Mouse (Mus musculus) heart, postnatal 25 days (tissue): ENCODE measurements at regions not wholly inside any gene's neighbourhood (a gene's known extent, or its start where the extent isn't known, plus 50 kb on each side); places are given as distances from the start of the nearest gene placed in this dataset.

ENCODE experiments used
- DNase-seq: peaks from one replicate; pipeline ENCODE4 v3.0.0; 2022; ENCODE audit warnings: low spot score
- intact Hi-C: fragments of 180-260 bp; cut with DNase I; formaldehyde crosslinking; loops from one replicate; pipeline ENCODE4 v1.15.1; 2025

- DNase-seq: no peak
- intact Hi-C loops: no loop called here
Measured at GRCm38 (mm10) chr5:43045860-43046259, 187.1 kb upstream of the Cpeb2 start.

- intact Hi-C loops: no loop called here
- no peak for DNase-seq
Measured at GRCm38 (mm10) chr5:43047316-43047715, 185.7 kb upstream of the Cpeb2 start.

DNA sequence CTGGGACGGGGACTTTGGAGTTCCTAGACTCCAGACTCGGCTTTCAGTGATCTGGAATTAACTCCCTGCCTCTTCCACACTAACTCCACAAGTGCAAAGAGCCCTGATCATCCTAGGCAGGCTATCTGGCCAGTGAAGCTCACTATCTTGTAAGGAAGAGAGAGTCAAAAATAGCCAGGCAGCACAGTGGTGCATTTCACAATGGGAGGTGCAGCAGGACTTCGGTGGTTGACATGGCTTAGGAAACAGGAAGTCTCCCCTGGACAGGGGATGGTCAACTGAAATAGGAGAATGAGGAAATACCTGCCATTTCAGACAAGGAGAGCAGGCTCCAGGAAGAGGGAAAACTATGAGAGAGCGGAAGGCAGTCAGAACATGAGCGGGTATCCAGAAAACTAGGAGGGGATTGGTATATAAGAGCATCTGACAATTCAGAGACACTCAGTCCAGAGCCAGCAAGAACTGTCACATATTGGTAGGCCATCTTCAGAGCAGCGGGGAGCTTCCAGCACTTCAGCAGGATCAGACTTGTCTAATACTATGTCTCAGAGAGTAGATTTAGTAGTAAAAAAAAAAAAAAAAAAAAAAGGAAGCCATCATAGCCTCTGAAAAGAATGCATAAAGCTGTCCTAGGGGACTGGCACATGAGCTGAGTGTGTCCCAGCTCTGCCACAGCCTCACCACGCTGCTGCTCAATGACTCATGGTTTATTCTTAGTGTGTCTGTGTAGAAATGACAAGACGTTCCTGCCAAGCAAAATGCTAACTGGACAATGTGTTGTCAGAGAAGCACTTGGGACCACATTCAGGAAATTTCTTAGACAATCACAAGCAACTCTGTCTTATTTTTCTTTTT lies 184.5 kb upstream of the Cpeb2 start:
- intact Hi-C loops: no loop called here
- DNase-seq: peak; percentile 6

DNA sequence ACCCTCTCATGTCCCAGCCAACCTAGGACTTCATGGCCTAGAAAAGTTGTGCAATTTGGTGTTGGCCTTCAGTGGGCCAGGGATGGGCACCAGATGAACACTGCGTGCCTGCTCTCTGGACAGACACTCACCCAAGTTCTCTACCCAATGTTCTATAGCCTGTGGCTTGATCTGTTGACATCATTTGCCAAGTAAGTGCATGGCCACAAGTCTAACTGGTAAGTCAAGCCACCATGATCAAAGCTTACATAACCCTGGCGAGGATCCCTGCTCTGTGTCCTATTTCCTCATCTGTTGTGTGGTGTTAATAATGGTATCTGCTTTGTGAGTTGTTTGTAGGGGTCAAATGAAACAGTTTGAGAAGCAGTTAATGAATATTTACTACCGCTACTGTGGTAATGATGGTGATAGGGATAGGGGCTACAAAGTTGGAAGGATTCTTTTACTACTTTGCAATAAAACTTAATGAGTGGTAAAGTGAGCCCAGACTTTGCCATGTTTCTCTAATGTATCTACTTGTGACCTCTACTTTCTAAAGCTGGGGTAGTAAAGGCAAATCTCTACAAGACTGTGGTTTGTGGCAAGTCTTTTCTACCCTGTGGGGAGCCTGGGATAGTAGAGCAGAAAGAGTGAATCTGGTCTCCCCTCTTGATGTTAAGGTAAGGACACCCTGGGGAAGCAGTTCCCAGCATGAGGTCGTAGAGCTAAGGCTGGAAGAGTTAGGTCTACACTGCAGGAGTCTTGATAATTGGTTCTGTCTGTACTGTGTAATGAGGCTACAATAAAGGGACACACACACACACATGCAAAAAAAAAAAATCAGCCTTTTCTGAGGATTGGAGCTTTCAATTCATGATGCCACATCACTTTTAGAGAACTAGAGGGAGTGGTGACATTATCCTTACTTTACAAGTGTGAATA lies 183.3 kb upstream of the Cpeb2 start:
- intact Hi-C loops: loop anchor here (5.0 kb wide), 1 partner anchor 43 kb away; no protein-coding TSS in a partner anchor
- DNase-seq: no peak

- DNase-seq: no peak
Measured at GRCm38 (mm10) chr5:43050961-43051517, 181.9 kb upstream of the Cpeb2 start.

GRCm38 (mm10) chr5:43052668-43053067 lies 180.3 kb upstream of the Cpeb2 start:
- DNase-seq: no peak
- intact Hi-C loops: loop anchor here (5.0 kb wide), 1 partner anchor 40 kb away; no protein-coding TSS in a partner anchor

More at GRCm38 (mm10) chr5:43050961-43051517, 181.9 kb upstream of the Cpeb2 start:
- intact Hi-C loops: loop anchor here (5.0 kb wide), 1 partner anchor 41 kb away; no protein-coding TSS in a partner anchor

DNA sequence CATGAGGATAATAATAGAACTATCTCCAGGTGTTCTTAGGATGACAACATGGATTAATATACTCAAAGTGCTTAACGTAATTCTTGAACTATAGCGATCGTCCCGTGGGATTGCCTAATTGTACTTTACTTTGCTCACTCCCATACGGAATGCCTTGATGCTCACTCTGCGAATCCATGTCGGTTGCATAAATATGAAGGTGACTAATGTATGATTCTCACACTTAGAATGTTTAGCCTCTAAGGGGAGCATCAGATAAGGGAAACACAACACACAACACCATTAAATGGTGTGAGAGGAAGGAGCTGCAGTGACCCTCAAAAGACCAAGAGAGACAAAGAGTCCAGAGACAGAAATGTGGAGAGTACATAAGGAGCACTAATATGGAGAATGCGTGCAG lies 178.4 kb upstream of the Cpeb2 start:
- no peak for DNase-seq
- intact Hi-C loops: loop anchor here (5.0 kb wide), 1 partner anchor 38 kb away; no protein-coding TSS in a partner anchor

DNA sequence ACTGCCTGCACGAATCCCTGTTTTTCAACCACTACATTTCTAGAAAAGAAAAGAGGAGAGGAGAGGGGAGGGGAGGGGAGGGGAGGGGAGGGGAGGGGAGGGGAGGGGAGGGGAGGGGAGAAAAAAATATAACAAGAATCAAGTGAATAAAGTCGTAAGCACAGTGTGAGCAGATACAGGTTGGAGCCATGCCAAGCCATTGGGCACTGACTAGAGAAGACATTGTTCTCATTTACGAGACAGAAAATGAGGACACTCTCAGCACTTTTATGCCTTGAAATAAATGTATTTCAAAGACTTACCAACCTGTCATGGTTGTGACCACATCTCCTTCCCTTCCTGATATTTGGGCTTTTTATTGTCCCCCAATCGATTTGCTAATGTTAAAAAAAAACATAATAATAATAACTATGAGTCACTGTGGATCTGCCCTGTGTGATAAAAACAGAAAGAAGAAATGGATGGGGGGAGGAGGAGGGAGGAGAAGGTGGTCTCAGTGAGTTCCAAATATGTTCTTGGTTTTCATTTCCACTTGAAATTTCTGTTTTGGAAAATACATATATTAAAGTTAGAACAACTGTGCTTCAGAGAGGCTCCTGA lies 177.8 kb upstream of the Cpeb2 start:
- DNase-seq: no peak
- intact Hi-C loops: no loop called here

GRCm38 (mm10) chr5:43056486-43056885 lies 176.5 kb upstream of the Cpeb2 start:
- no peak for DNase-seq
- intact Hi-C loops: no loop called here

- intact Hi-C loops: no loop called here
- DNase-seq: no peak
Measured at GRCm38 (mm10) chr5:43061243-43061642, 171.7 kb upstream of the Cpeb2 start.

- intact Hi-C loops: no loop called here
- DNase-seq: no peak
Measured at GRCm38 (mm10) chr5:43061797-43062391, 171.1 kb upstream of the Cpeb2 start.

DNA sequence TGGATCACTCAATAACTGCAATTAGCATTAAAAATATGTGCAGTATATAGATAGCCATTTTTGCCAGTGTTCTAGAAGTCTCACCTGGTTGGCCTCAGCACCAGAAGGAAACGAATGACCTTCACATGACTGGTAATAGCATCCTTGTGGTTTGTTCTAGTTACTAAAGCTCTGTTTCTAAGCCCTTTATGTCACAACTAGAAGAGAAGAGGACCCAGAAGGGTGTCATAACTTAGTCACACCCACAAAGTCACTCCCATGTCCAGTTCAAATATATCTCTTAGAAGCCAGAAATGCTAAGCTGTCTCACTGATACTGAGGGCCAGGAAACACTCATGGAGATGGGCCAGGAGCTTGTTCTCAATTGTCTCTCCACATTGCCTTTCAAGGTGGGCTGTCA lies 170.5 kb upstream of the Cpeb2 start:
- intact Hi-C loops: no loop called here

DNA sequence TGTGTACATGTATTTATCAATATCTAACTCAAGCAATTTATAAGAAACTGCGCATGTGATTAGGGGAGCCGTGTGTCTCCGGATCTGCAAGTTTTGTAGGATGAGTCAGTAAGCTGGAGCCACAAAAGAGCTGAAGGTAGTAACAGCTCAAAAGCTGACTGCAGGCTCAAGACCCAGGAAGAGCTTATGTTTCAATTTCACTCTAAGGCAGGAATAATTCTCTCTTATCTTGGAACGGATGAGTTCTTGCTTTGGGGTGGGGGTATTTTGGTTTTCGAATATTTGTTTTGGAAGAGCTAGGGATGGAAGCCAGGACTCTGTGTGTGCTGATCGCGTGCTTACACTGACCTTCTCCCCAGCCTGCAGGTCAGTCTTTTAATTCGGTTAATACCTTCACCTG lies 169.6 kb upstream of the Cpeb2 start:
- no peak for DNase-seq
- intact Hi-C loops: no loop called here

More for the DNA sequence above, 170.5 kb upstream of the Cpeb2 start:
- DNase-seq: no peak

DNA sequence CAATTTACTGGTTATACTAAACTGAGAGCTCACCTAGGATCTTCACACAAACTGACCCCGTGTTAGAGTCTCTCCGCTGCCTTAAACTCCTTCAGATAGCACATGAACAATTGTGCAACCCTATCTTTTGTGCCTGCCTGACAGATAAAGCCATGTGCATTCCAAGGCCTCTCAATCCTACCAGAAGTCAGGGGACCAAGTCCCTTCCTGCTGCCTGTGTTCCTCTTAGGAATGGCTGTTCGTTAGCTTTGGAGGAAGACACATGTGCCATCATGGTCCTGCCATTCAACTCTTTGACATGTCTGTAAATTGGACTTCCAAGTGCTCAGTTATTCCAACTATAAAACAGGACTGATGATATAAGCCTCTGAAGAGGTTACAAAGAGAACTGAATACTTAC lies 161.4 kb upstream of the Cpeb2 start:
- no peak for DNase-seq
- intact Hi-C loops: no loop called here

DNA sequence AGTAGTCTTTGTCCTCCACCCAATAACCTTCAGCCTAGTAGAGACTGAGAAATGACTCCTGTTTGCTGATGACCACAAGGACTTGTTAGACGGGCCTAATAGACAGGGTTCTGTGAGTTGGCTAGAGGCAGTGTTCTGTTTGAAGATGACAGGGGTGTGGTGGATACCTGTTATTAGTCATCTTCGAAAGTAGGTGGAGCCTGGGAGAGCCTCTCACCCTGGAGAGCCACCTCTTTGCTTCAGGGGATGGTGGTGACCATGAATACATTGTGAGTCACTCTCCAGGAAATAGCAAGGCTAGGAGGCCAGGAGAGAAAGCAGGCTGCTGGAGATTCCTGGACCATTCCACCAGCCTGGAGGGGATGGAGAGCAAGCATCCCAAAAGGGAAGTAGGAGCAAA lies 160.6 kb upstream of the Cpeb2 start:
- intact Hi-C loops: no loop called here
- no peak for DNase-seq

DNA sequence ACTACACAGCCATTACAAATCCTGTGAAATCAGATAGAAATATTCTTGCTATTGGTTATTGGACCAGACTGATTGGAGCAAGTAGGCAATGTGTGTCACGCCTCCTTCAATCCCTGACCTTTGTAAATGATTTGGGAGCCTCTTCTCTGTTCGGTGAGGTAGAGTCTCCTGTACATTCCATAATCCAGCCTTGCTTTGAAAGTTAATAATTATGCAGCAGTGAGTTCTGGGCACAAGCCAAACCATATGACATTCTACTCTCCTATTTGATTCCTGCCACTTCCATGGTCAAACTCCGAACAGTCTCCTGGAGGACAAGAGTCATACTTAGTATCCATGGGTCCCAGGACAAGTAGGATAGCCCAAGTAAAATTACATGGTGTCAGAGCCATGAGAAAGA lies 158.4 kb upstream of the Cpeb2 start:
- no peak for DNase-seq
- intact Hi-C loops: no loop called here

- no peak for DNase-seq
- intact Hi-C loops: no loop called here
Measured at GRCm38 (mm10) chr5:43080252-43080651, 152.7 kb upstream of the Cpeb2 start.

- DNase-seq: no peak
- intact Hi-C loops: no loop called here
Measured at GRCm38 (mm10) chr5:43081561-43082534, 151.1 kb upstream of the Cpeb2 start.
